Mouse (Mus musculus): Measurements from ENCODE around the gene Cxcr2. TPM values are rescaled to one million over a fixed set of nuclear protein-coding genes. Genes with fewer than 3 reads are reported as not detected.
A peak's percentile ranks its signal among the peaks of the same experiment; 100 is the strongest.

The Cxcr2 gene
- polyA plus RNA-seq (2012; rRNA removed) = 0.13 and 0.15 TPM in 2 replicates
- polyA plus RNA-seq (2014; fragmentation: Nextera tagmentation; extraction: Ambion mirVana) = 0.06 TPM in 1 of 2 replicates, not detected in the other

- no peak for ATAC-seq (ENCODE audit: low FRiP score, low read depth)
- H3K4me1 ChIP-seq (ENCODE audit: control insufficient read depth, insufficient read depth, low read length) = no peaks in the 10 kb centered on the region
- H3K4me2 ChIP-seq (replicated peaks; ENCODE audit: low read depth, low read length, severe bottlenecking) = no peak within 1 kb of the TSS
- 75% methylated on average over 8 of the region's 8 CpGs for WGBS
- H3K9me3 ChIP-seq (ENCODE audit: control insufficient read depth, low read length) = no peaks in the 10 kb centered on the region
- no peak within 1 kb of the TSS for H3K9ac ChIP-seq (ENCODE audit: low read depth, low read length, severe bottlenecking)
- no peak within 1 kb of the TSS for H3K4me3 ChIP-seq (replicated peaks; ENCODE audit: low read length)
- no peak for TF ChIP-seq POLR2A (IDR thresholded peaks at IDR 0.05; ENCODE audit: borderline replicate concordance, extremely low read depth, insufficient read depth, insufficient read length)
- H3K27ac ChIP-seq (replicated peaks; ENCODE audit: low read depth, low read length) = no peak within 1 kb of the TSS
- no peak for DNase-seq (ENCODE audit: low spot score)
- H3K27me3 ChIP-seq (ENCODE audit: control insufficient read depth, insufficient read depth, low read length) = no peaks in the 10 kb centered on the region
- H3K36me3 ChIP-seq (ENCODE audit: control insufficient read depth, insufficient read depth, low read length) = no peaks in the 10 kb centered on the region
These were observed at the start of gene Cxcr2 for GRCm38 (mm10) chr1:74153461-74154184. TSS of gene Cxcr2 (plus strand) at chr1:74153989.

- H3K27me3 ChIP-seq (ENCODE audit: control insufficient read depth, insufficient read depth, low read length) = no peaks in the 10 kb centered on the region
- no peak for TF ChIP-seq POLR2A (IDR thresholded peaks at IDR 0.05; ENCODE audit: borderline replicate concordance, extremely low read depth, insufficient read depth, insufficient read length)
- H3K9me3 ChIP-seq (ENCODE audit: control insufficient read depth, low read length) = no peaks in the 10 kb centered on the region
- ATAC-seq (ENCODE audit: low FRiP score, low read depth) = no peak
- no peak overlapping the region for H3K9ac ChIP-seq (ENCODE audit: low read depth, low read length, severe bottlenecking)
- H3K27ac ChIP-seq (replicated peaks; ENCODE audit: low read depth, low read length) = no peak overlapping the region
- DNase-seq (ENCODE audit: low spot score) = no peak
- no peaks in the 10 kb centered on the region for H3K36me3 ChIP-seq (ENCODE audit: control insufficient read depth, insufficient read depth, low read length)
- WGBS = 81% methylated on average over 4 of the region's 4 CpGs
- H3K4me1 ChIP-seq (ENCODE audit: control insufficient read depth, insufficient read depth, low read length) = peaks cover 25% of the 10 kb centered on the region
- no peak overlapping the region for H3K4me3 ChIP-seq (replicated peaks; ENCODE audit: low read length)
- no peak overlapping the region for H3K4me2 ChIP-seq (replicated peaks; ENCODE audit: low read depth, low read length, severe bottlenecking)
These were observed 48.1 kb upstream of the Cxcr2 start for GRCm38 (mm10) chr1:74105660-74106059.

- Histone ChIP-seq H3K27me3 (ENCODE audit: control insufficient read depth, insufficient read depth, low read length) (no peaks in the 10 kb centered on the region), H3K4me3 (replicated peaks; ENCODE audit: low read length) (no peak overlapping the region), H3K4me1 (ENCODE audit: control insufficient read depth, insufficient read depth, low read length) (peaks cover 30% of the 10 kb centered on the region), H3K36me3 (ENCODE audit: control insufficient read depth, insufficient read depth, low read length) (no peaks in the 10 kb centered on the region), H3K9ac (ENCODE audit: low read depth, low read length, severe bottlenecking) (no peak overlapping the region), H3K4me2 (replicated peaks; ENCODE audit: low read depth, low read length, severe bottlenecking) (no peak overlapping the region), H3K9me3 (ENCODE audit: control insufficient read depth, low read length) (no peaks in the 10 kb centered on the region), H3K27ac (replicated peaks; ENCODE audit: low read depth, low read length) (no peak overlapping the region)
- WGBS = 30% methylated on average over 6 of the region's 6 CpGs
- DNase-seq (ENCODE audit: low spot score) (no peak), ATAC-seq (ENCODE audit: low FRiP score, low read depth) (peak; percentile 54; the same call in 1 of the 2 replicates)
- no peak for TF ChIP-seq POLR2A (IDR thresholded peaks at IDR 0.05; ENCODE audit: borderline replicate concordance, extremely low read depth, insufficient read depth, insufficient read length)
These were observed 47.6 kb upstream of the Cxcr2 start for GRCm38 (mm10) chr1:74106214-74106613.

GRCm38 (mm10) chr1:74107931-74108618 is 45.7 kb upstream of the Cxcr2 start:
- WGBS = 83% methylated on average over 3 of the region's 5 CpGs
- Histone ChIP-seq H3K4me3 (replicated peaks; ENCODE audit: low read length) (no peak overlapping the region), H3K9me3 (ENCODE audit: control insufficient read depth, low read length) (no peaks in the 10 kb centered on the region), H3K27ac (replicated peaks; ENCODE audit: low read depth, low read length) (no peak overlapping the region), H3K4me1 (ENCODE audit: control insufficient read depth, insufficient read depth, low read length) (peaks cover 43% of the 10 kb centered on the region), H3K27me3 (ENCODE audit: control insufficient read depth, insufficient read depth, low read length) (no peaks in the 10 kb centered on the region), H3K36me3 (ENCODE audit: control insufficient read depth, insufficient read depth, low read length) (no peaks in the 10 kb centered on the region), H3K4me2 (replicated peaks; ENCODE audit: low read depth, low read length, severe bottlenecking) (no peak overlapping the region), H3K9ac (ENCODE audit: low read depth, low read length, severe bottlenecking) (no peak overlapping the region)
- DNase-seq (ENCODE audit: low spot score) = no peak
- TF ChIP-seq POLR2A (IDR thresholded peaks at IDR 0.05; ENCODE audit: borderline replicate concordance, extremely low read depth, insufficient read depth, insufficient read length) = no peak
- ATAC-seq (ENCODE audit: low FRiP score, low read depth) = no peak

- DNase-seq (ENCODE audit: low spot score) = no peak
- Histone ChIP-seq H3K27me3 (ENCODE audit: control insufficient read depth, insufficient read depth, low read length) (no peaks in the 10 kb centered on the region), H3K36me3 (ENCODE audit: control insufficient read depth, insufficient read depth, low read length) (no peaks in the 10 kb centered on the region), H3K9me3 (ENCODE audit: control insufficient read depth, low read length) (no peaks in the 10 kb centered on the region), H3K4me3 (replicated peaks; ENCODE audit: low read length) (no peak overlapping the region), H3K4me1 (ENCODE audit: control insufficient read depth, insufficient read depth, low read length) (peaks cover 34% of the 10 kb centered on the region), H3K27ac (replicated peaks; ENCODE audit: low read depth, low read length) (no peak overlapping the region), H3K4me2 (replicated peaks; ENCODE audit: low read depth, low read length, severe bottlenecking) (no peak overlapping the region), H3K9ac (ENCODE audit: low read depth, low read length, severe bottlenecking) (no peak overlapping the region)
- no peak for ATAC-seq (ENCODE audit: low FRiP score, low read depth)
- no peak for TF ChIP-seq POLR2A (IDR thresholded peaks at IDR 0.05; ENCODE audit: borderline replicate concordance, extremely low read depth, insufficient read depth, insufficient read length)
- WGBS = 48% methylated on average over 2 of the region's 2 CpGs
These were observed 44.1 kb upstream of the Cxcr2 start for GRCm38 (mm10) chr1:74109670-74110069.
